Mouse (Mus musculus) liver, adult 2 months (tissue): Measurements from ENCODE around the gene Tcf25. TPM values are rescaled to one million over a fixed set of nuclear protein-coding genes. Genes with fewer than 3 reads are reported as not detected.

Experiments
- DNase-seq: peaks from one replicate; pipeline ENCODE4 v3.0.0-alpha.2; 2011; ENCODE audit warnings: low read depth, low spot score; ENCODE audit errors: extremely low read depth
- H3K27ac ChIP-seq: fragments of 200-500 bp; replicated peaks from 2 replicates; pipeline ENCODE4 v1.5.1; 2012; ENCODE audit warnings: low read depth, mild to moderate bottlenecking, control low read depth, inconsistent platforms, low read length; ENCODE audit not compliant: insufficient read depth
- H3K27me3 ChIP-seq: fragments of 200-500 bp; 2 replicates; pipeline ENCODE4 v1.6.1; 2012; ENCODE audit warnings: mild to moderate bottlenecking, moderate library complexity, low read length, inconsistent platforms; ENCODE audit not compliant: control insufficient read depth, insufficient read depth
- H3K36me3 ChIP-seq: fragments of 200-500 bp; 2 replicates; pipeline ENCODE4 v1.6.1; 2012; ENCODE audit warnings: low read length, inconsistent platforms; ENCODE audit not compliant: control insufficient read depth, insufficient read depth
- H3K4me1 ChIP-seq: fragments of 200-500 bp; 2 replicates; pipeline ENCODE4 v1.6.1; 2011; ENCODE audit warnings: low read length; ENCODE audit not compliant: control insufficient read depth, insufficient read depth
- H3K4me3 ChIP-seq: fragments of 200-500 bp; 2 replicates; pipeline ENCODE4 v1.5.1; 2011; ENCODE audit warnings: low read depth, mild to moderate bottlenecking, control low read depth, low read length, moderate library complexity; ENCODE audit not compliant: insufficient read depth
- H3K79me2 ChIP-seq: fragments of 200-500 bp; 2 replicates; pipeline ENCODE4 v1.6.1; 2012; ENCODE audit warnings: inconsistent platforms, mild to moderate bottlenecking, low read length, moderate library complexity; ENCODE audit not compliant: control insufficient read depth, insufficient read depth
- H3K9ac ChIP-seq: fragments of 200-500 bp; 2 replicates; pipeline ENCODE4 v1.6.1; 2012; ENCODE audit warnings: low read depth, mild to moderate bottlenecking, control low read depth, inconsistent platforms, low read length
- CTCF ChIP-seq: fragments of 200-500 bp; IDR thresholded peaks from 2 replicates; pipeline ENCODE4 v1.5.1; 2011; ENCODE audit warnings: low read depth, low read length, control low read depth
- POLR2A ChIP-seq: fragments of 200-500 bp; IDR thresholded peaks from 2 replicates; pipeline ENCODE4 v1.6.1; 2011; ENCODE audit warnings: low read length, control low read depth; ENCODE audit not compliant: insufficient read depth; ENCODE audit errors: extremely low read depth
- WGBS: fragments of 180-500 bp; shearing (Covaris S2); methylation state at CpG from one replicate; pipeline ENCODE4 v1.1.7; 2018; 5-methylcytosine and 5-hydroxymethylcytosine counted together
- polyA plus RNA-seq: library from polyadenylated mRNA; depleted of rRNA; stranded (reverse); fragments of >200 nt; gene quantifications from 2 replicates; pipeline ENCODE4 v1.2.3, GENCODE M21; 2012
- total RNA-seq: library from RNA; depleted of rRNA; stranded (reverse); fragments of >200 nt; gene quantifications from 2 replicates; pipeline ENCODE4 v1.2.3, GENCODE M21; 2014

Tcf25 gene
- total and polyA plus RNA-seq, 2 experiments = 86.7 to 117 TPM

GRCm38 (mm10) chr8:123331810-123332209 lies 41.7 kb upstream of the Tcf25 start:
- no peak for DNase-seq
- no peak overlapping the region for H3K4me3 ChIP-seq
- no peaks in the 10 kb centered on the region; the same call in 1 of the 2 replicates for H3K4me1 ChIP-seq
- no peaks in the 10 kb centered on the region for H3K36me3 ChIP-seq
- no peaks in the 10 kb centered on the region for H3K79me2 ChIP-seq
- no peak overlapping the region for H3K9ac ChIP-seq
- no peak overlapping the region for H3K27ac ChIP-seq
- TF ChIP-seq POLR2A (no peak), CTCF (no peak)
- 71% methylated on average over 8 of the region's 8 CpGs for WGBS
- peaks cover 4% of the 10 kb centered on the region; the same call in 1 of the 2 replicates for H3K27me3 ChIP-seq

GRCm38 (mm10) chr8:123332262-123333090 lies 41.1 kb upstream of the Tcf25 start, which contains the start of gene Spire2:
Spire2 (plus strand) TSS chr8:123332713.
- Histone ChIP-seq H3K27me3 (peaks cover 4% of the 10 kb centered on the region; the same call in 1 of the 2 replicates), H3K36me3 (no peaks in the 10 kb centered on the region), H3K9ac (no peak within 1 kb of the TSS), H3K27ac (no peak within 1 kb of the TSS), H3K79me2 (no peaks in the 10 kb centered on the region), H3K4me3 (peak within 1 kb of the TSS; percentile 40; the same call in 1 of the 2 replicates), H3K4me1 (no peaks in the 10 kb centered on the region; the same call in 1 of the 2 replicates)
- WGBS = 2% methylated on average over 79 of the region's 85 CpGs
- TF ChIP-seq CTCF = no peak
- TF ChIP-seq POLR2A = no peak
- no peak for DNase-seq

GRCm38 (mm10) chr8:123333091-123333587 lies 40.4 kb upstream of the Tcf25 start:
- Histone ChIP-seq H3K4me3 (peak overlapping the region; percentile 40; the same call in 1 of the 2 replicates), H3K27ac (no peak overlapping the region), H3K36me3 (no peaks in the 10 kb centered on the region), H3K27me3 (peaks cover 4% of the 10 kb centered on the region; the same call in 1 of the 2 replicates), H3K79me2 (no peaks in the 10 kb centered on the region), H3K9ac (no peak overlapping the region), H3K4me1 (no peaks in the 10 kb centered on the region)
- TF ChIP-seq CTCF = no peak
- TF ChIP-seq POLR2A = no peak
- 32% methylated on average over 21 of the region's 21 CpGs for WGBS
- no peak for DNase-seq

GRCm38 (mm10) chr8:123333864-123334263 lies 39.7 kb upstream of the Tcf25 start:
- Histone ChIP-seq H3K27me3 (peaks cover 4% of the 10 kb centered on the region; the same call in 1 of the 2 replicates), H3K36me3 (no peaks in the 10 kb centered on the region), H3K4me3 (no peak overlapping the region), H3K27ac (no peak overlapping the region), H3K79me2 (no peaks in the 10 kb centered on the region), H3K4me1 (no peaks in the 10 kb centered on the region), H3K9ac (no peak overlapping the region)
- TF ChIP-seq POLR2A (no peak), CTCF (no peak)
- no peak for DNase-seq
- 36% methylated on average over 7 of the region's 7 CpGs for WGBS

- Histone ChIP-seq H3K79me2 (no peaks in the 10 kb centered on the region), H3K36me3 (no peaks in the 10 kb centered on the region), H3K27ac (no peak overlapping the region), H3K4me1 (no peaks in the 10 kb centered on the region), H3K4me3 (no peak overlapping the region), H3K9ac (no peak overlapping the region), H3K27me3 (peaks cover 4% of the 10 kb centered on the region; the same call in 1 of the 2 replicates)
- TF ChIP-seq POLR2A (no peak), CTCF (no peak)
- WGBS = 24% methylated on average over 1 of the region's 1 CpGs
- peak; percentile 23 for DNase-seq
These were observed 39.1 kb upstream of the Tcf25 start for GRCm38 (mm10) chr8:123334467-123334866.
